Mouse (Mus musculus): Measurements from ENCODE around the gene Klhl21. TPM values are rescaled to one million over a fixed set of nuclear protein-coding genes. Genes with fewer than 3 reads are reported as not detected.

Gene Klhl21
- polyA plus RNA-seq (2015; fragmentation: Nextera tagmentation; extraction: Ambion mirVana): 30.0 and 33.1 TPM in 2 replicates

DNA sequence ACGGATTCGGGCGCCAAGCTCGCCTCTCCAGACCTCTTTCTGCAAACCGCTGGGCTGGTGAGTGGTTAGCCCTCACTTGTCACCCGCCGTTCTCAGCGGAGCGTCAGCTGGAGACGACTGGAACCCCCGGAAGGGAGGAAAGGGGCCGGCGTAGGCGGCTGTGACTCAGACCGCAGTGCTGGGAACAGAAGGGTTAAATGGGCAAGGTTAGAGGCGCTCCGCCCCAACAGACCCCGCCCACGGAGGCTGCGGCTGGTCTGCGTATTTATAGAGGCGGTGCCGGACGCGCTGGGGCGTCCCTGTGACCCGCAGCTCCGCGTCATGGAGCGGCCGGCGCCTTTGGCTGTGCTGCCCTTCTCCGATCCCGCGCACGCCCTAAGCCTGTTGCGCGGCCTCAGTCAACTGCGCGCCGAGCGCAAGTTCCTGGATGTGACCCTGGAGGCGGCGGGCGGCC lies at the start of gene Klhl21:
Gene Klhl21 (plus strand): TSS at position 182 of the 454 bp plus-strand sequence.

GRCm38 (mm10) chr4:151988342-151989109 lies 20.1 kb upstream of the Klhl21 start, which contains the start of gene Thap3:
Gene Thap3, minus strand, starts transcription at chr4:151988997.

DNA sequence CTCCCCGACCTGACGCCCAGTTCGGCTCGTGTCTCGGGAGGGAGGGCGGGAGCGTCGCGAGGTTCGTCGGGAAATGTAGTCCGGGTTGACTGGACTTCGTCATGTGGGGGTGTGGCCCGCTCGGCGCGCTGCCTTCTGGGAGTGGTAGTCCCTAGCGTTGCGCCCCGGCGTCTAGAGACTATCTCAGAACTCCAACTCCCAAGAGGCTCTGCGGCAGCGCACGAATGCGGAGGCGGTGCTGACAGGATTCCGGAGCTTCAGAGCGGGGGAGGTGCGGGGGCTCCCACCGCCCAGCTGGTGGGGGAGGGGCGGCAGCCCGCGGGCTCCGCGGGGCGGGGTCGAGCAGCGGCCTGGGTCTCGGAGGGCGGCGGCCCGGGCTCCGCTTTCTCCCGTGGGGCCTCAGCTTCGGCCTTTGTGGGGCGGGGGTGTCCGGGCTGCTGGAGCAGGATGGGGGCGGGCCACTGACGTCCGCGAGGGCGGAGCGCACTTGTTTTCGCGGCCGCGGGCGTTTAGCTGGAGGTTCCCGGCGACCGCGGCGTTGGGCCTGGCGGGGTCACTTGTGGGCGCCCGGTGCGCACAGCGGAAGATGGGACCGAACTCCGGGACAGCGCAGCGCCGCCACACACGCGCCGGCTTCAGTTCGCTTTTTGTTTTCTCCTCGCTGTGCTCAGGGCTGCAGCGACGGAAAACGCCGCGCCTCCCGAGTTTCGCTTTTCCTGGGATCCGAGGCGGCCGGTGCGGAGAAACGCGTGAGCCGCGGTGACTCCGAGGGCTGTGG lies 12.2 kb upstream of the Klhl21 start, which contains the start of gene Phf13:
Gene Phf13 (minus strand): TSS at position 86 of the 778 bp plus-strand sequence.

GRCm38 (mm10) chr4:152027524-152027923 lies 18.9 kb downstream of the Klhl21 start, which contains the start of gene Zbtb48:
Gene Zbtb48, minus strand, starts transcription at chr4:152027671.

DNA sequence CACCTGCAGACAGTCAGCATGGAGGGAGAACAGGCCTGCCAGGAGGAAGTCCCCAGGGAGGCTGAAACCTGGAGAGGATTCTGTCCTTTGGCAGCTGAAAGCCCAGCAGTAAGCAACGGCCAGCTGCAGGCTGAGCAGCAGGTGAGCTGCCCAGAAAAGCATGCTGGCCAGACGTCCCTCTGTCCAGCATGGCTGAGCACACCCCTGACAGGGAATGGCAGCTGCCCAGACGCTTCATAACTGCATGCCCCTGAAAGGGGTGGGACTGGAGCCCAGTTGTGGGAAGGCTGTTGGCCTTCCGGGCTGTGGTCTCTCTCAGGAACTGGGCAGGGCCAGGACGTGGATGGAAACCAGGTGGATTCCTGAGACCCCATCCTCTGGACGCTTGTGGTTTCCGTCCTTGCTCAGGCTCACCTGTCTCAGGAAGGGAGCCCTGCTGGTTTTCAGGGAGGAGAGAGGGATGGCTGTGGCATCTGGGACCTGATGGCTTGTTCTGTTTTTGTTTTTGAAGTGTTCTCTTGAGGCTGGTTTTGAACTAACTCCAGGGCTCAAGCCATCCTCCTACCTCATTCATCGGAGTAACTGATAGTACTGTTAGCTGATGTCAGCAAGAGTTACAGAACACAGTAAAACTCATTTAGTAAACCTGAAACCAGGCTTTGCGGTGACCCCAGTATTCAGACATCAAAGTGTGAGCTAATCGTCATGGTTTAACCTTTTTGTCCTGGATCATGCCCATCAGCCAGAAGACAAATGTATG lies 29.8 kb downstream of the Klhl21 start, which contains the start of gene Tas1r1:
Gene Tas1r1 (minus strand): TSS at position 344 of the 760 bp plus-strand sequence.

GRCm38 (mm10) chr4:152038985-152039830 lies 30.6 kb downstream of the Klhl21 start, which contains the start of gene Nol9:
Gene Nol9, plus strand, starts transcription at chr4:152039321.

Other genes starting within 250 kb of the Klhl21 start
- gene Camta1, start 146.9 kb upstream of the Klhl21 start, polyA plus RNA-seq (2015; fragmentation: Nextera tagmentation; extraction: Ambion mirVana): 161 and 184 TPM in 2 replicates
- 39.6 and 40.2 TPM in 2 replicates for gene Dnajc11, start 75.1 kb upstream of the Klhl21 start, polyA plus RNA-seq (2015; fragmentation: Nextera tagmentation; extraction: Ambion mirVana)
- gene Thap3, start 19.8 kb upstream of the Klhl21 start, polyA plus RNA-seq (2015; fragmentation: Nextera tagmentation; extraction: Ambion mirVana): 64.5 and 70.0 TPM in 2 replicates
- gene Phf13, start 12.5 kb upstream of the Klhl21 start, polyA plus RNA-seq (2015; fragmentation: Nextera tagmentation; extraction: Ambion mirVana): 13.1 and 13.8 TPM in 2 replicates
- gene Zbtb48, start 18.9 kb downstream of the Klhl21 start, polyA plus RNA-seq (2015; fragmentation: Nextera tagmentation; extraction: Ambion mirVana): 5.7 and 7.2 TPM in 2 replicates
- gene Tas1r1, start 29.8 kb downstream of the Klhl21 start, polyA plus RNA-seq (2015; fragmentation: Nextera tagmentation; extraction: Ambion mirVana): 3.2 and 4.5 TPM in 2 replicates
- 8.6 and 8.7 TPM in 2 replicates for gene Nol9, start 30.5 kb downstream of the Klhl21 start, polyA plus RNA-seq (2015; fragmentation: Nextera tagmentation; extraction: Ambion mirVana)
- gene Plekhg5, start 63.7 kb downstream of the Klhl21 start, polyA plus RNA-seq (2015; fragmentation: Nextera tagmentation; extraction: Ambion mirVana): 9.2 and 10.1 TPM in 2 replicates
- gene Tnfrsf25, start 107.1 kb downstream of the Klhl21 start, polyA plus RNA-seq (2015; fragmentation: Nextera tagmentation; extraction: Ambion mirVana): 0.28 and 0.49 TPM in 2 replicates
- 1.1 TPM in 2 replicates for gene Espn, start 143.6 kb downstream of the Klhl21 start, polyA plus RNA-seq (2015; fragmentation: Nextera tagmentation; extraction: Ambion mirVana)
- gene Hes2, start 150.1 kb downstream of the Klhl21 start, polyA plus RNA-seq (2015; fragmentation: Nextera tagmentation; extraction: Ambion mirVana): not detected in 2 replicates
- gene Acot7, start 169.3 kb downstream of the Klhl21 start, polyA plus RNA-seq (2015; fragmentation: Nextera tagmentation; extraction: Ambion mirVana): 21.3 and 23.8 TPM in 2 replicates

Data from skeletal muscle tissue, postnatal 0 days (tissue).